Mouse (Mus musculus) forebrain, embryonic 11.5 days (tissue): ENCODE results near the gene Syce1. TPM values are rescaled to one million over a fixed set of nuclear protein-coding genes. Genes with fewer than 3 reads are reported as not detected.
A peak's percentile ranks its signal among the peaks of the same experiment; 100 is the strongest.

Experiments
- ATAC-seq: fragments of 200-750 bp; cut with Nextera tagmentation; replicated peaks from 2 replicates; pipeline ENCODE4 v1.8.0; 2017; ENCODE audit warnings: moderate TSS enrichment; ENCODE audit not compliant: low FRiP score
- DNase-seq: peaks from one replicate; pipeline ENCODE4 v3.0.0-alpha.2; 2017; ENCODE audit warnings: low spot score
- H3K27ac ChIP-seq: fragments of 300-500 bp; sonication (generic); 2 replicates; pipeline ENCODE4 v1.5.1; 2014; ENCODE audit warnings: low read depth, low read length
- H3K27me3 ChIP-seq: fragments of 300-500 bp; sonication (generic); 2 replicates; pipeline ENCODE4 v1.6.1; 2014; ENCODE audit warnings: mild to moderate bottlenecking, low read length, mixed read lengths; ENCODE audit not compliant: control insufficient read depth, insufficient read depth
- H3K36me3 ChIP-seq: fragments of 300-500 bp; sonication (generic); 2 replicates; pipeline ENCODE4 v1.6.1; 2014; ENCODE audit warnings: mild to moderate bottlenecking, low read length, moderate library complexity, mixed read lengths; ENCODE audit not compliant: control insufficient read depth, insufficient read depth
- H3K4me1 ChIP-seq: fragments of 300-500 bp; sonication (generic); replicated peaks from 2 replicates; pipeline ENCODE4 v1.6.1; 2014; ENCODE audit warnings: low read length, mixed read lengths; ENCODE audit not compliant: control insufficient read depth, insufficient read depth
- H3K4me2 ChIP-seq: fragments of 300-500 bp; sonication (generic); 2 replicates; pipeline ENCODE4 v1.6.1; 2014; ENCODE audit warnings: low read depth, mild to moderate bottlenecking, low read length, moderate library complexity, mixed read lengths; ENCODE audit not compliant: severe bottlenecking
- H3K4me3 ChIP-seq: fragments of 300-500 bp; sonication (generic); 2 replicates; pipeline ENCODE4 v1.5.1; 2014; ENCODE audit warnings: low read depth, low read length
- H3K9ac ChIP-seq: fragments of 300-500 bp; sonication (generic); 2 replicates; pipeline ENCODE4 v1.6.1; 2014; ENCODE audit warnings: low read length
- H3K9me3 ChIP-seq: fragments of 300-500 bp; sonication (generic); 2 replicates; pipeline ENCODE4 v1.6.1; 2016; ENCODE audit warnings: low read length, mixed read lengths; ENCODE audit not compliant: control insufficient read depth
- WGBS: fragments of 180-500 bp; shearing (Covaris S2); extraction: QIAGEN DNeasy Blood & Tissue Kit; methylation state at CpG from one replicate; pipeline ENCODE4 v1.1.7; 2014; 5-methylcytosine and 5-hydroxymethylcytosine counted together
- polyA plus RNA-seq: library from polyadenylated mRNA; unstranded; fragments of >200 nt; fragmentation: Nextera tagmentation; extraction: Ambion mirVana; gene quantifications from 2 replicates; pipeline ENCODE4 v1.2.1, GENCODE M21; 2014

The Syce1 gene
- not detected in 2 replicates for polyA plus RNA-seq

- Histone ChIP-seq H3K27ac (no peak within 1 kb of the TSS), H3K4me2 (no peak within 1 kb of the TSS), H3K4me1 (no peaks in the 10 kb centered on the region), H3K9me3 (no peaks in the 10 kb centered on the region), H3K36me3 (no peaks in the 10 kb centered on the region), H3K27me3 (no peaks in the 10 kb centered on the region), H3K9ac (no peak within 1 kb of the TSS), H3K4me3 (no peak within 1 kb of the TSS)
- no peak for DNase-seq
- WGBS: 85% methylated on average over 33 of the region's 33 CpGs
- ATAC-seq: no peak
Observed at GRCm38 (mm10) chr7:140787406-140788052, at the start of gene Syce1. Gene Syce1, minus strand, starts transcription at chr7:140787852.

DNA sequence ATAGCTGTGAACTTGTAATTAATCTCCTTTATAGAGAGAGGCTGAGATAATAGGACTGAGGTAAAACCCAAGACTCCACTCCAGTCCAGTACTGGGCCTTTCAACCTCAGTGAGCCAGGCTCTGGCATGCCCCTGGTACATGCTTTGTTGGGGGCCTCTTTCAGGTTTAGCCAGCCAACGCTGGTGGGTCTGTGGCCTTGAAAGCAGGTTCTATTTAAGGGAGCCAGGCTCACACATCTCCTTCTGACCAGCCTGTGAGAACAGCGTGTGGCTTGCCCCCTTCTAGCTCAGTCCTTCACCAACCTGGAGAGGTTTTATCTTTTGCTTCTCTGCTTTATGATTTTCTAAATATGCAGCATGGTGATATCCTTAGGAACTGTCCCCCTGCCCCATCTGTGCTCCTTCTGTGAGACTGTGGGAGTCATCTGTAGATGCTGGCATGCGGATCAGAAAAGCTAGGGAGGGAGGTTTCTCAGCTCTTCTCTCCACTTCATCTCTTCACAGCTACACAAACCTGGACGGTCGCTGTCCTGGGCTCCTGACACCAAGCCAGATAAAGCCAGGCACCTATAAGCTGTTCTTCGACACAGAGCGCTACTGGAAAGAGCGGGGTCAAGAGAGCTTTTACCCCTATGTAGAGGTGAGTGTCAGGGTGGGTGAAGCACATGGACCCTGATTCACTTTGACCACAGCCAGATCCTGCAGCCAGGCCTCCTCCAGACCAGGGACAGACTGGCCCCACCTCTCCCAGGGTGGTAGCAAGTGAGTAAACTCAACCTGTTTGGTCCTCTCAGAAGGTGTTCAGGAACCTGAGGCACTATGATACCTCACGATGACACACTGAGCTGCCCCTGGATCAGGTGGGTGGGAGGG is 48.8 kb upstream of the Syce1 start:
- H3K27me3 ChIP-seq: 0 out of 2 replicates have a peak, but pooled peaks cover 2% of the 10 kb centered on the region
- no peak overlapping the region for H3K4me2 ChIP-seq
- 84% methylated on average over 9 of the region's 9 CpGs for WGBS
- ATAC-seq (no peak), DNase-seq (peak; percentile 40)
- H3K9ac ChIP-seq: no peak overlapping the region
- H3K4me1 ChIP-seq: no peaks in the 10 kb centered on the region; the same call in 1 of the 2 replicates
- no peak overlapping the region for H3K27ac ChIP-seq
- no peak overlapping the region for H3K4me3 ChIP-seq
- H3K9me3 ChIP-seq: no peaks in the 10 kb centered on the region
- H3K36me3 ChIP-seq: no peaks in the 10 kb centered on the region

DNA sequence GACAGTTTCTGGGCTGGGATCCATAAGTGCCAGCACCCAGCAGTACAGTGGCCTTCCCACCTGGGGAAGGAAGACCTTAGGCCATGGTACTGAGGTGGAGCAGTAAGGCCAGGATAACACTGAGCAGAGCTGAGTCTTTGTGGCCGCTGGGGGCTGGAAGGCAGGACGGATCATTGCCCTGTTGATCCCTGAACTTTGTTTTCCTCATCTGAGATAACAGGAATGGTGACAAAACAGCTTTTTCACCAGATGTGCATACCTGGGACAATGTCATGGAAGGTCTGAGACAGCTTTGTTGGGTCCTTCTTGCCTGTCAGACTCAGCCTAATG is 48.1 kb upstream of the Syce1 start:
- H3K4me3 ChIP-seq: no peak overlapping the region
- no peaks in the 10 kb centered on the region for H3K27me3 ChIP-seq
- H3K4me2 ChIP-seq: no peak overlapping the region
- no peaks in the 10 kb centered on the region for H3K36me3 ChIP-seq
- DNase-seq (peak; percentile 45), ATAC-seq (no peak)
- WGBS: 85% methylated on average over 2 of the region's 2 CpGs
- H3K4me1 ChIP-seq: no peaks in the 10 kb centered on the region; the same call in 1 of the 2 replicates
- H3K9me3 ChIP-seq: no peaks in the 10 kb centered on the region
- no peak overlapping the region for H3K27ac ChIP-seq
- H3K9ac ChIP-seq: no peak overlapping the region

DNA sequence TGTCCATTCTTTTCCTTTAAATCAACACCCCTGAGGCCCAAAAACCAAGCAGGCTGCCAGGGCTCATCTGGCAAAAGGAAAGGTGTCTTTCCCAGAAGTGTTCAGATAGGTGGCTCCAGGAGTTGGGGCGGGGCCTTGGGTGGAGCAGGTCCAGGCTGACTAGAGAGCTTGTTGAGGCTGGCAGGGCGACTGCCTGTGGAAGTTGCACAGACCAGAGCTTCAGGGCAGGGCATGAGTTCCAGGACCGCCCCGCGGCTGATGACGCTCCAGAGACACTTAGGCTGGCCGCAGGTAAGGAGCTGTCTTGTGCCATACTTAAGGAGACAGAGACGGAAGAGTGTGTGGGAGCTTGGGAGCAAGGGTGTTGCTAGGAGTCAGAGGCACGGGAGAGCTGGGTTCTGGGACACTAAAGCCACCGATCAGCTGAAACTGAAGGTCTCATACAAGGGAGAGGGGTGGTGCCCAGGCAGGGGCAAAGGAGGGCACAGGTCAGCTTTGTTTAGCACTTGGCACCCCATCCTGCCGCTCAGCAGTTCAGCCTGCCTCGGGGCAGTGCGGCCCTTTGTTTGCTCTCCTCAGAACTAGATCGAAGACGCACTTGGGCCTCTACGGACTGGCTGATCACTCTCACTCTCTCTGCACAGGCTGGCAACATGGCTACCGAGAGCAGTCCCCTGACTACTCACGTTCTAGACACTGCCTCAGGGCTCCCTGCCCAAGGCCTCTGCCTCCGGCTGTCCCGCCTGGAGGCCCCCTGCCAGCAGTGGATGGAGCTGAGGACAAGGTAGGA is 47.5 kb upstream of the Syce1 start, which contains the start of gene Urah:
TSS of gene Urah (plus strand) at position 51 of the 790 bp plus-strand sequence.
- no peak within 1 kb of the TSS for H3K4me2 ChIP-seq
- DNase-seq (peak; percentile 46), ATAC-seq (no peak)
- no peaks in the 10 kb centered on the region for H3K9me3 ChIP-seq
- no peaks in the 10 kb centered on the region for H3K27me3 ChIP-seq
- H3K9ac ChIP-seq: no peak within 1 kb of the TSS
- no peak within 1 kb of the TSS for H3K27ac ChIP-seq
- 46% methylated on average over 20 of the region's 20 CpGs for WGBS
- H3K36me3 ChIP-seq: no peaks in the 10 kb centered on the region
- no peak within 1 kb of the TSS for H3K4me3 ChIP-seq
- no peaks in the 10 kb centered on the region; the same call in 1 of the 2 replicates for H3K4me1 ChIP-seq

DNA sequence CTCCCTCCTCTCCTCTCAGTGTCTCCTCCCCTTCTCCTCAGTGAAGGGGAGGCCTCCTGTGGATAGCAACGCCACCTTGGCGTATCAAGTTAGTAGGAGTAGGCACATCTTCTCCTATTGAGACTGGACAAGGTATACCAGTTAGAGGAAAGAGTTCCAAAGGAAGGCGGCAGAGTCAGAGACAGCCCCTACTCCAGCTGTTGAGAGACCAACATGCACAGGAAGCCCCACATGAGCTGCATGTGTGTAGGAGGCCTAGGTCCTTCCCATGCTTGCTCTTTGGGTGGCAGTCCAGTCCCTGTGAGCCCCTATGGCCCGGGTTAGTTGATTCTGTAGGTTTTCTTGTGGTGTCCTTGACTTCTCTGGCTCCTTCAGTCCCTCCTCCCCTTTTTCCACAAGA is 45.7 kb upstream of the Syce1 start:
- 79% methylated on average over 4 of the region's 4 CpGs for WGBS
- Histone ChIP-seq H3K27ac (no peak overlapping the region), H3K9me3 (no peaks in the 10 kb centered on the region), H3K36me3 (no peaks in the 10 kb centered on the region), H3K9ac (no peak overlapping the region), H3K27me3 (no peaks in the 10 kb centered on the region), H3K4me3 (no peak overlapping the region), H3K4me1 (no peaks in the 10 kb centered on the region; the same call in 1 of the 2 replicates), H3K4me2 (no peak overlapping the region)
- DNase-seq (peak; percentile 45), ATAC-seq (no peak)

DNA sequence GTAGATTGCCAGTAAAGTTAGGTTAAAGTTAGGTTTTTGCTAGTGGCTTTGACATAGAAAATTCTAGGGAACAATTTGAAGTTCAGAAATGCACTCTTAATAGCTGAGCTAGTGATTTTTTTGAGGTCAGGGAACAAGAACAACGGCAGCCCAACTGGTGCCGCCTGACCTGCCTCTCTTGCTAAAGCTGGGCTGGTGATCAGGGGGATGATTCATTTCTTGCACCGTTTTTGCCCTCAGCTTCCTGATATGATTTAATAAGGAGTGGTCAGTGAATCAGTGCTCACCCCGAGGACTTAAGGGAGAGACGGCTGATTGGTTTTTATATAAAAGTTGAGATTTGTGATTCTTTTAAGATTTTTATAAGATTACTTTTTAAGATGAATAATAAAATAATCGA is 43.8 kb upstream of the Syce1 start:
- no peaks in the 10 kb centered on the region; the same call in 1 of the 2 replicates for H3K4me1 ChIP-seq
- H3K36me3 ChIP-seq: no peaks in the 10 kb centered on the region
- H3K27ac ChIP-seq: no peak overlapping the region
- DNase-seq (no peak), ATAC-seq (no peak)
- no peaks in the 10 kb centered on the region for H3K9me3 ChIP-seq
- H3K4me2 ChIP-seq: no peak overlapping the region
- H3K9ac ChIP-seq: no peak overlapping the region
- WGBS: 80% methylated on average over 6 of the region's 6 CpGs
- no peaks in the 10 kb centered on the region for H3K27me3 ChIP-seq
- H3K4me3 ChIP-seq: no peak overlapping the region

GRCm38 (mm10) chr7:140828171-140828881 is 40.7 kb upstream of the Syce1 start:
- Histone ChIP-seq H3K36me3 (no peaks in the 10 kb centered on the region), H3K9me3 (no peaks in the 10 kb centered on the region), H3K4me3 (no peak overlapping the region), H3K4me1 (no peaks in the 10 kb centered on the region), H3K9ac (no peak overlapping the region), H3K27ac (no peak overlapping the region), H3K4me2 (no peak overlapping the region), H3K27me3 (no peaks in the 10 kb centered on the region)
- 45% methylated on average over 8 of the region's 8 CpGs for WGBS
- ATAC-seq (no peak), DNase-seq (no peak)

GRCm38 (mm10) chr7:140822731-140823130 is 35.1 kb upstream of the Syce1 start:
- no peak overlapping the region for H3K4me3 ChIP-seq
- no peak overlapping the region for H3K4me2 ChIP-seq
- H3K27me3 ChIP-seq: no peaks in the 10 kb centered on the region
- H3K9me3 ChIP-seq: no peaks in the 10 kb centered on the region
- ATAC-seq: no peak
- 89% methylated on average over 4 of the region's 4 CpGs for WGBS
- H3K36me3 ChIP-seq: no peaks in the 10 kb centered on the region
- no peak overlapping the region for H3K27ac ChIP-seq
- peaks cover 3% of the 10 kb centered on the region; the same call in 1 of the 2 replicates for H3K4me1 ChIP-seq
- no peak overlapping the region for H3K9ac ChIP-seq
- no peak for DNase-seq
